Comparison of ENCODE assay signal across 15 mouse cellular contexts in the genomic region with DNA sequence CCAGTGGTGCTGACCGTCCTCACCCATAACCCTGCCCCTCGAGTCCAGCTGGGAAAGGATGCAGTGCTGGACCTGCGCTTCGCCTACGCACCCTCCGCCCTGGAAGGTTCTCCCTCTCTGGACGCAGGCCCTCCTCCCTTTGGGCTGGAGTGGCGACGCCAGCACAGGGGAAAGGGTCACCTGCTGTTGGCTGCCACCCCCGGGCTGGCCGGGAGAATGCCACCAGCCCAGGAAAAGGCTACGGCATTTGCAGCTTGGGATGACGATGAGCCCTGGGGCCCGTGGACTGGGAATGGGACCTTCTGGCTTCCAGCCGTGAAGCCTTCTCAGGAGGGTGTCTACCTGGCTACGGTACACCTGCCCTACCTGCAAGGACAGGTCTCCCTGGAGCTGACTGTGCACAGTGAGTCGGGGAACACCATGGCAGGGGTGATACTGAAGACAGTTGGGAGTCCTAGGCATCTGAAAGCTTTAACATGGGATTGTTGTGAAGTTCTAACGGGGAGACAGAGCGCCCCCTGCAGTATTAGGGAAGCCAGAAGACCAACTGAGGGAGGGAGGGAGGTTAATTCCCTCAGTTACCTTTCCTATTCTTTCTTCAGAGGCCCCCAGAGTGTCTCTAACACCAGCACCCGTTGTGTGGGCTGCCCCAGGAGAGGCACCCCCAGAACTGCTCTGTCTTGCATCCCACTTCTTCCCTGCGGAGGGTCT. TPM values are rescaled to one million over a fixed set of nuclear protein-coding genes. Genes with fewer than 3 reads are reported as not detected.
DNase-seq lines count a peak whose midpoint lies in the region; ATAC-seq and TF ChIP-seq lines count a peak whose summit lies in the region.
"Had no signal": no experiment of that assay in that cellular context is flagged by ENCODE, and none has a peak within 500 bp of the region (broad histone marks: within the 10 kb centered on the region; RNA-seq: fewer than 3 reads in every experiment).

No protein-coding gene starts in this region.

- DNase-seq in cerebellum, adult 9-11 months, result peak; percentile 51
- no peak for DNase-seq in cerebellum, adult 9-10 months
- DNase-seq in kidney, postnatal 10 days, result peak; percentile 27
- peak; percentile 43 for DNase-seq in induced T-regulatory cell, adult 2 months (ENCODE audit: low read depth)
- no peak for DNase-seq in spleen, postnatal 4 days (ENCODE audit: low spot score in 2 of 2)
- no peak for DNase-seq in right cerebral cortex, postnatal 36 days (ENCODE audit: low spot score in 2 of 2)
- DNase-seq: adrenal gland, adult 2 months had no signal

- H3K9ac ChIP-seq in kidney, embryonic 15.5 days, result no peak overlapping the region
- H3K9ac ChIP-seq: embryonic facial prominence, embryonic 13.5 days; forebrain, embryonic 15.5 days; heart, embryonic 15.5 days; limb, embryonic 13.5 days had no signal

- H3K4me2 ChIP-seq in kidney, embryonic 15.5 days, result no peak overlapping the region
- H3K4me2 ChIP-seq: embryonic facial prominence, embryonic 13.5 days; forebrain, embryonic 15.5 days; heart, embryonic 15.5 days; limb, embryonic 13.5 days had no signal

- no peak for ATAC-seq in kidney, embryonic 15.5 days (replicated peaks; ENCODE audit: low FRiP score)
- ATAC-seq: forebrain, embryonic 15.5 days; hindbrain, embryonic 16.5 days; Patski had no signal

- TF ChIP-seq CTCF in E14TG2a.4 (conservative IDR thresholded peaks at IDR 0.05; ENCODE audit: low read length), result peak; percentile 56

- H3K36me3 ChIP-seq in kidney, embryonic 15.5 days, result peaks cover 13% of the 10 kb centered on the region
- peaks cover 63% of the 10 kb centered on the region for H3K36me3 ChIP-seq in E14TG2a.4 (ENCODE audit: insufficient read depth, low read length)
- H3K36me3 ChIP-seq: forebrain, embryonic 15.5 days had no signal

- 85% methylated on average over 21 of the region's 21 CpGs for WGBS in kidney, embryonic 15.5 days

- H3K9me3 ChIP-seq in kidney, embryonic 15.5 days (replicated peaks), result no peaks in the 10 kb centered on the region
- H3K9me3 ChIP-seq in E14TG2a.4 (ENCODE audit: low read length), result no peaks in the 10 kb centered on the region
- H3K9me3 ChIP-seq: embryonic facial prominence, embryonic 13.5 days; forebrain, embryonic 15.5 days; heart, embryonic 15.5 days; limb, embryonic 13.5 days had no signal

- peaks cover 25% of the 10 kb centered on the region for H3K4me1 ChIP-seq in kidney, embryonic 15.5 days
- H3K4me1 ChIP-seq in E14TG2a.4 (replicated peaks; ENCODE audit: low read depth, low read length), result peaks cover 61% of the 10 kb centered on the region

- no peak overlapping the region for H3K4me3 ChIP-seq in kidney, embryonic 15.5 days (replicated peaks)
- H3K4me3 ChIP-seq in E14TG2a.4 (replicated peaks; ENCODE audit: low read length), result peak overlapping the region; percentile 55
- H3K4me3 ChIP-seq: embryonic facial prominence, embryonic 13.5 days; forebrain, embryonic 15.5 days; heart, embryonic 15.5 days; limb, embryonic 13.5 days had no signal

- H3K27me3 ChIP-seq in kidney, embryonic 15.5 days, result no peaks in the 10 kb centered on the region
- H3K27me3 ChIP-seq in E14TG2a.4 (ENCODE audit: insufficient read depth, low read length), result no peaks in the 10 kb centered on the region
- H3K27me3 ChIP-seq: embryonic facial prominence, embryonic 13.5 days; forebrain, embryonic 15.5 days; heart, embryonic 15.5 days; limb, embryonic 13.5 days; Patski had no signal

- no peak overlapping the region for H3K27ac ChIP-seq in kidney, embryonic 15.5 days
- H3K27ac ChIP-seq: embryonic facial prominence, embryonic 13.5 days; forebrain, embryonic 15.5 days; heart, embryonic 15.5 days; limb, embryonic 13.5 days had no signal

RNA-seq across cellular contexts. Expression of a gene that starts 3.8 kb away (rescaled TPM):
- polyA plus RNA-seq in kidney, embryonic 15.5 days (2015; fragmentation: Nextera tagmentation; extraction: Ambion mirVana), result 30.7 and 34.5 TPM in 2 replicates

RNA-seq across cellular contexts. Expression of a gene that starts 9.9 kb away (rescaled TPM):
- polyA plus RNA-seq in kidney, embryonic 15.5 days (2015; fragmentation: Nextera tagmentation; extraction: Ambion mirVana), result 17.5 and 19.3 TPM in 2 replicates

RNA-seq across cellular contexts. Expression of a gene that starts 9.9 kb away (rescaled TPM):
- 28.3 and 35.9 TPM in 2 replicates for polyA plus RNA-seq in kidney, embryonic 15.5 days (2015; fragmentation: Nextera tagmentation; extraction: Ambion mirVana)

RNA-seq across cellular contexts. Expression of a gene that starts 14.6 kb away (rescaled TPM):
- 171 and 183 TPM in 2 replicates for polyA plus RNA-seq in kidney, embryonic 15.5 days (2015; fragmentation: Nextera tagmentation; extraction: Ambion mirVana)

RNA-seq across cellular contexts. Expression of a gene that starts 14.9 kb away (rescaled TPM):
- polyA plus RNA-seq in kidney, embryonic 15.5 days (2015; fragmentation: Nextera tagmentation; extraction: Ambion mirVana), result 41.8 and 44.0 TPM in 2 replicates

Comparison
In these comparisons a context has a peak if more than half of its experiments do, and no peak if none do; other contexts are left out.
1. DNase-seq: peak in cerebellum, adult 9-11 months (single experiment), kidney, postnatal 10 days (single experiment) and induced T-regulatory cell, adult 2 months (single experiment); none in cerebellum, adult 9-10 months (single experiment), spleen, postnatal 4 days (0 of 2) and right cerebral cortex, postnatal 36 days (0 of 2).